Mouse (Mus musculus) intestine, embryonic 15.5 days (tissue): ENCODE measurements around the gene Ercc2. TPM values are rescaled to one million over a fixed set of nuclear protein-coding genes. Genes with fewer than 3 reads are reported as not detected.

Experiments used
- ATAC-seq: fragments of 200-750 bp; cut with Nextera tagmentation; 2 replicates; pipeline ENCODE4 v1.8.0; 2017; ENCODE audit warnings: moderate TSS enrichment, moderate library complexity
- H3K27ac ChIP-seq: fragments of 300-500 bp; sonication (generic); 2 replicates; pipeline ENCODE4 v1.5.1; 2015; ENCODE audit warnings: mild to moderate bottlenecking, inconsistent platforms
- H3K27me3 ChIP-seq: fragments of 300-500 bp; sonication (generic); replicated peaks from 2 replicates; pipeline ENCODE4 v1.6.1; 2015; ENCODE audit warnings: inconsistent platforms
- H3K36me3 ChIP-seq: fragments of 300-500 bp; sonication (generic); 2 replicates; pipeline ENCODE4 v1.6.1; 2015; ENCODE audit warnings: inconsistent platforms
- H3K4me1 ChIP-seq: fragments of 300-500 bp; sonication (generic); replicated peaks from 2 replicates; pipeline ENCODE4 v1.6.1; 2015; ENCODE audit warnings: inconsistent platforms
- H3K4me2 ChIP-seq: fragments of 300-500 bp; sonication (generic); replicated peaks from 2 replicates; pipeline ENCODE4 v1.6.1; 2015; ENCODE audit warnings: mild to moderate bottlenecking, inconsistent platforms
- H3K4me3 ChIP-seq: fragments of 300-500 bp; sonication (generic); replicated peaks from 2 replicates; pipeline ENCODE4 v1.5.1; 2015; ENCODE audit warnings: inconsistent platforms
- H3K9ac ChIP-seq: fragments of 300-500 bp; sonication (generic); 2 replicates; pipeline ENCODE4 v1.6.1; 2015; ENCODE audit warnings: inconsistent platforms
- H3K9me3 ChIP-seq: fragments of 300-500 bp; sonication (generic); 2 replicates; pipeline ENCODE4 v1.6.1; 2016; ENCODE audit warnings: inconsistent platforms
- WGBS: fragments of 180-500 bp; shearing (Covaris S2); methylation state at CpG from one replicate; pipeline ENCODE4 v1.1.7; 2015; 5-methylcytosine and 5-hydroxymethylcytosine counted together
- polyA plus RNA-seq: library from polyadenylated mRNA; unstranded; fragments of >200 nt; fragmentation: Nextera tagmentation; extraction: Ambion mirVana; gene quantifications from 2 replicates; pipeline ENCODE4 v1.2.1, GENCODE M21; 2015

Ercc2 gene
- polyA plus RNA-seq, 1 experiment from 2014 or later, result 17.3 TPM

GRCm38 (mm10) chr7:19399496-19400280 lies 17.9 kb downstream of the Ercc2 start:
- H3K4me2 ChIP-seq, result peak overlapping the region; percentile 65
- H3K27ac ChIP-seq, result no peak overlapping the region
- peaks cover 24% of the 10 kb centered on the region for H3K27me3 ChIP-seq
- H3K4me1 ChIP-seq, result peaks cover 17% of the 10 kb centered on the region
- H3K9ac ChIP-seq, result peak overlapping the region; percentile 26
- peak overlapping the region; percentile 34 for H3K4me3 ChIP-seq
- peak; percentile 75 for ATAC-seq
- peaks cover 7% of the 10 kb centered on the region; the same call in 1 of the 2 replicates for H3K36me3 ChIP-seq
- WGBS, result 2% methylated on average over 27 of the region's 27 CpGs
- H3K9me3 ChIP-seq, result no peaks in the 10 kb centered on the region

GRCm38 (mm10) chr7:19400946-19401345 lies 19.1 kb downstream of the Ercc2 start:
- H3K27me3 ChIP-seq, result peaks cover 30% of the 10 kb centered on the region
- 83% methylated on average over 4 of the region's 4 CpGs for WGBS

GRCm38 (mm10) chr7:19402535-19403112 lies 20.8 kb downstream of the Ercc2 start:
- H3K36me3 ChIP-seq, result no peaks in the 10 kb centered on the region
- H3K4me1 ChIP-seq, result peaks cover 18% of the 10 kb centered on the region
- no peak overlapping the region for H3K4me3 ChIP-seq
- no peaks in the 10 kb centered on the region for H3K9me3 ChIP-seq
- H3K9ac ChIP-seq, result no peak overlapping the region
- no peak overlapping the region for H3K27ac ChIP-seq
- ATAC-seq, result no peak
- H3K27me3 ChIP-seq, result peaks cover 30% of the 10 kb centered on the region
- WGBS, result 88% methylated on average over 9 of the region's 9 CpGs
- H3K4me2 ChIP-seq, result no peak overlapping the region

More at GRCm38 (mm10) chr7:19400946-19401345, 19.1 kb downstream of the Ercc2 start:
- Histone ChIP-seq H3K4me1 (peaks cover 18% of the 10 kb centered on the region), H3K27ac (no peak overlapping the region), H3K36me3 (no peaks in the 10 kb centered on the region), H3K9me3 (no peaks in the 10 kb centered on the region), H3K9ac (no peak overlapping the region), H3K4me2 (no peak overlapping the region), H3K4me3 (no peak overlapping the region)
- ATAC-seq, result no peak

- peak; percentile 91 for ATAC-seq
- Histone ChIP-seq H3K9me3 (no peaks in the 10 kb centered on the region), H3K4me3 (peak within 1 kb of the TSS; percentile 63), H3K36me3 (no peaks in the 10 kb centered on the region), H3K9ac (peak within 1 kb of the TSS; percentile 53), H3K4me1 (peaks cover 18% of the 10 kb centered on the region), H3K4me2 (peak within 1 kb of the TSS; percentile 99), H3K27ac (no peak within 1 kb of the TSS), H3K27me3 (peaks cover 30% of the 10 kb centered on the region)
- under 1% methylated on average over 62 of the region's 62 CpGs for WGBS
These were observed 22.0 kb downstream of the Ercc2 start, which contains the start of gene Klc3 for GRCm38 (mm10) chr7:19403731-19404296. Gene Klc3 (minus strand): TSS chr7:19404104.

- H3K9me3 ChIP-seq, result no peaks in the 10 kb centered on the region
- H3K4me3 ChIP-seq, result peak within 1 kb of the TSS; percentile 63
- peak within 1 kb of the TSS; percentile 99 for H3K4me2 ChIP-seq
- peaks cover 30% of the 10 kb centered on the region for H3K27me3 ChIP-seq
- H3K4me1 ChIP-seq, result peaks cover 15% of the 10 kb centered on the region
- H3K27ac ChIP-seq, result no peak within 1 kb of the TSS
- no peaks in the 10 kb centered on the region for H3K36me3 ChIP-seq
- ATAC-seq, result no peak
- peak within 1 kb of the TSS; percentile 53 for H3K9ac ChIP-seq
- WGBS, result 48% methylated on average over 7 of the region's 7 CpGs
These were observed 22.7 kb downstream of the Ercc2 start, which contains the start of gene Ckm for GRCm38 (mm10) chr7:19404476-19404875. Gene Ckm (plus strand): TSS chr7:19404776.

GRCm38 (mm10) chr7:19405417-19405816 lies 23.6 kb downstream of the Ercc2 start:
- no peaks in the 10 kb centered on the region for H3K9me3 ChIP-seq
- ATAC-seq, result peak; percentile 53
- no peaks in the 10 kb centered on the region for H3K36me3 ChIP-seq
- WGBS, result 3% methylated on average over 19 of the region's 19 CpGs
- H3K27ac ChIP-seq, result no peak overlapping the region
- peaks cover 9% of the 10 kb centered on the region; the same call in 1 of the 2 replicates for H3K4me1 ChIP-seq
- no peak overlapping the region for H3K9ac ChIP-seq
- 0 out of 2 replicates have a peak overlapping the region, but pooled peaks have one; percentile 11 for H3K4me3 ChIP-seq
- H3K4me2 ChIP-seq, result peak overlapping the region; percentile 49
- H3K27me3 ChIP-seq, result peaks cover 30% of the 10 kb centered on the region

- 42% methylated on average over 6 of the region's 6 CpGs for WGBS
These were observed 27.9 kb downstream of the Ercc2 start for GRCm38 (mm10) chr7:19409753-19410152.

GRCm38 (mm10) chr7:19410766-19411344 lies 29.0 kb downstream of the Ercc2 start:
- H3K9me3 ChIP-seq, result no peaks in the 10 kb centered on the region
- 83% methylated on average over 11 of the region's 11 CpGs for WGBS

More at GRCm38 (mm10) chr7:19409753-19410152, 27.9 kb downstream of the Ercc2 start:
- Histone ChIP-seq H3K27ac (no peak overlapping the region), H3K4me3 (no peak overlapping the region), H3K9ac (no peak overlapping the region), H3K4me2 (no peak overlapping the region), H3K9me3 (no peaks in the 10 kb centered on the region), H3K4me1 (0 out of 2 replicates have a peak, but pooled peaks cover 2% of the 10 kb centered on the region), H3K36me3 (no peaks in the 10 kb centered on the region), H3K27me3 (peaks cover 8% of the 10 kb centered on the region; the same call in 1 of the 2 replicates)
- no peak for ATAC-seq

GRCm38 (mm10) chr7:19411783-19412182 lies 30.0 kb downstream of the Ercc2 start:
- Histone ChIP-seq H3K4me3 (no peak overlapping the region), H3K27ac (no peak overlapping the region), H3K4me2 (no peak overlapping the region), H3K36me3 (no peaks in the 10 kb centered on the region), H3K9me3 (no peaks in the 10 kb centered on the region), H3K27me3 (peaks cover 2% of the 10 kb centered on the region; the same call in 1 of the 2 replicates), H3K9ac (no peak overlapping the region), H3K4me1 (no peaks in the 10 kb centered on the region)
- WGBS, result 81% methylated on average over 5 of the region's 5 CpGs
- no peak for ATAC-seq

More at GRCm38 (mm10) chr7:19410766-19411344, 29.0 kb downstream of the Ercc2 start:
- Histone ChIP-seq H3K4me2 (no peak overlapping the region), H3K27ac (no peak overlapping the region), H3K36me3 (no peaks in the 10 kb centered on the region), H3K27me3 (peaks cover 2% of the 10 kb centered on the region; the same call in 1 of the 2 replicates), H3K4me3 (no peak overlapping the region), H3K9ac (no peak overlapping the region), H3K4me1 (no peaks in the 10 kb centered on the region)
- peak; percentile 27; the same call in 1 of the 2 replicates for ATAC-seq

- H3K27me3 ChIP-seq, result peaks cover 2% of the 10 kb centered on the region; the same call in 1 of the 2 replicates
- H3K9ac ChIP-seq, result no peak overlapping the region
- no peaks in the 10 kb centered on the region for H3K36me3 ChIP-seq
- H3K27ac ChIP-seq, result no peak overlapping the region
- no peaks in the 10 kb centered on the region for H3K4me1 ChIP-seq
- H3K9me3 ChIP-seq, result no peaks in the 10 kb centered on the region
- 76% methylated on average over 3 of the region's 3 CpGs for WGBS
- no peak overlapping the region for H3K4me2 ChIP-seq
- H3K4me3 ChIP-seq, result no peak overlapping the region
- no peak for ATAC-seq
These were observed 31.7 kb downstream of the Ercc2 start for GRCm38 (mm10) chr7:19413525-19413924.

- Histone ChIP-seq H3K27ac (no peak overlapping the region), H3K9ac (no peak overlapping the region), H3K4me2 (no peak overlapping the region), H3K4me1 (0 out of 2 replicates have a peak, but pooled peaks cover 4% of the 10 kb centered on the region), H3K27me3 (peaks cover 14% of the 10 kb centered on the region), H3K36me3 (no peaks in the 10 kb centered on the region), H3K4me3 (no peak overlapping the region), H3K9me3 (no peaks in the 10 kb centered on the region)
- WGBS, result 68% methylated on average over 15 of the region's 15 CpGs
- no peak for ATAC-seq
These were observed 34.8 kb downstream of the Ercc2 start for GRCm38 (mm10) chr7:19416590-19416989.
